ENCODE assay signal across 15 mouse cellular contexts in the genomic region with DNA sequence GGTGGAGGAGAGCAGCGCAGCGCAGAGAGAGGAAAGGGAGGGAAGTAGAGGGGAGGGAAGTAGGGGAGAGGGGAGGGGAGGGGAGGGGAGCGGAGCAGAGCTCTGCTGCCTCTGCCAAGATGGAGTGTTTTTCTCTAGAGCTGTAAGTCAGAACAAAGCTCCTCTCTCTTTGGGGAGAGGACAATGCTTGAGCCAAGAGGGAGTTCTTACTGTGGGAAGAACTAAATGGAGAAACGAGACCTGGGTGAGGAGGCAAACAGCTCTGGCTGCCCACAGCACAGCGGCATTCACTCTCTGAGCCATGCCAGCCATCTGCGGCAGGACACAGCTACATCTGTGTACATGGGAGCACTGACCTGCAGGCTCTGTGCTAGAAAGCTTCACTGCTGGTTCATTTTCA. TPM values are rescaled to one million over a fixed set of nuclear protein-coding genes. Genes with fewer than 3 reads are reported as not detected.
DNase-seq lines count a peak whose midpoint lies in the region; ATAC-seq and TF ChIP-seq lines count a peak whose summit lies in the region.
"Had no signal": no experiment of that assay in that cellular context is flagged by ENCODE, and none has a peak within 500 bp of the region (broad histone marks: within the 10 kb centered on the region; RNA-seq: fewer than 3 reads in every experiment).

No protein-coding gene starts in this region.

- H3K36me3 ChIP-seq in lung, postnatal 0 days (ENCODE audit: insufficient read depth, low read length): no peaks in the 10 kb centered on the region

- 66% methylated on average over 6 of the region's 6 CpGs for WGBS in lung, postnatal 0 days
- WGBS in lung, adult 2 months: 63% methylated on average over 6 of the region's 6 CpGs

- no peak for TF ChIP-seq POLR2A in lung, adult 2 months (IDR thresholded peaks at IDR 0.05; ENCODE audit: borderline replicate concordance, extremely low read depth, low read depth, low read length)
- TF ChIP-seq POLR2A in bone marrow macrophage, adult 2 months (IDR thresholded peaks at IDR 0.05; ENCODE audit: borderline replicate concordance, low read depth, low read length): no peak

- peak; percentile 33; the same call in 1 of the 2 replicates for ATAC-seq in lung, postnatal 0 days
- peak; percentile 25; the same call in 1 of the 2 replicates for ATAC-seq in monocyte, adult 5-6 weeks (replicated peaks; ENCODE audit: insufficient number of reproducible peaks, low FRiP score, low TSS enrichment, poor library complexity, severe bottlenecking)

- peak; percentile 85 for DNase-seq in heart, adult 11 months
- no peak for DNase-seq in heart, postnatal 25 days (ENCODE audit: low spot score)
- DNase-seq in lung, postnatal 0 days (ENCODE audit: low spot score): peak; percentile 25
- DNase-seq in lung, adult 2 months: no peak
- no peak for DNase-seq in left cerebral cortex, postnatal 14 days (ENCODE audit: low spot score in 2 of 2)
- DNase-seq in thymus, postnatal 25 days: no peak
- DNase-seq: adrenal gland, adult 8-10 months; cerebellum, adult 18-20 months; left cerebral cortex, postnatal 4 days; retina, postnatal 1 day; thymus, postnatal 4 days had no signal

- H3K27ac ChIP-seq in lung, postnatal 0 days (ENCODE audit: low read length): peak overlapping the region; percentile 51
- peak overlapping the region; percentile 67 for H3K27ac ChIP-seq in bone marrow macrophage, adult 2 months (ENCODE audit: insufficient read depth, low read depth, low read length)
- H3K27ac ChIP-seq: hindbrain, embryonic 12.5 days; kidney, embryonic 15.5 days had no signal

- 0 out of 2 replicates have a peak overlapping the region, but pooled peaks have one; percentile 14 for H3K4me2 ChIP-seq in lung, postnatal 0 days (replicated peaks; ENCODE audit: low read depth, low read length)
- H3K4me2 ChIP-seq: hindbrain, embryonic 12.5 days; kidney, embryonic 15.5 days had no signal

- no peak overlapping the region for H3K9ac ChIP-seq in lung, postnatal 0 days (replicated peaks; ENCODE audit: low read depth)
- H3K9ac ChIP-seq: hindbrain, embryonic 12.5 days; kidney, embryonic 15.5 days had no signal

- TF ChIP-seq CTCF in lung, postnatal 0 days (IDR thresholded peaks at IDR 0.05): no peak
- no peak for TF ChIP-seq CTCF in lung, adult 2 months (IDR thresholded peaks at IDR 0.05; ENCODE audit: insufficient read depth, low read length)
- TF ChIP-seq CTCF in bone marrow macrophage, adult 2 months (IDR thresholded peaks at IDR 0.05; ENCODE audit: low read depth, low read length): no peak

- no peak overlapping the region for H3K4me3 ChIP-seq in lung, postnatal 0 days (ENCODE audit: low read depth, low read length)
- H3K4me3 ChIP-seq in lung, adult 2 months (replicated peaks; ENCODE audit: extremely low read depth, low read depth, low read length): no peak overlapping the region
- H3K4me3 ChIP-seq in bone marrow macrophage, adult 2 months (ENCODE audit: insufficient read depth, low read length): peak overlapping the region; percentile 1; the same call in 1 of the 2 replicates
- H3K4me3 ChIP-seq: hindbrain, embryonic 12.5 days; kidney, embryonic 15.5 days had no signal

- TF ChIP-seq EP300 in lung, postnatal 0 days (IDR thresholded peaks at IDR 0.05): no peak

- intact Hi-C loops in heart, postnatal 25 days (cut with DNase I): no loop called here
- intact Hi-C loops in left cerebral cortex, postnatal 14 days (cut with DNase I): no loop called here

- no peaks in the 10 kb centered on the region for H3K27me3 ChIP-seq in lung, postnatal 0 days (replicated peaks; ENCODE audit: insufficient read depth, low read length)
- H3K27me3 ChIP-seq: hindbrain, embryonic 12.5 days; kidney, embryonic 15.5 days had no signal

- no peaks in the 10 kb centered on the region for H3K9me3 ChIP-seq in lung, postnatal 0 days (ENCODE audit: low read length)
- H3K9me3 ChIP-seq: hindbrain, embryonic 12.5 days; kidney, embryonic 15.5 days had no signal

- H3K4me1 ChIP-seq in lung, postnatal 0 days (ENCODE audit: insufficient read depth, low read depth, low read length): no peaks in the 10 kb centered on the region
- H3K4me1 ChIP-seq in lung, adult 2 months (ENCODE audit: control insufficient read depth, insufficient read depth, low read length): no peaks in the 10 kb centered on the region
- peaks cover 33% of the 10 kb centered on the region for H3K4me1 ChIP-seq in bone marrow macrophage, adult 2 months (ENCODE audit: control insufficient read depth, insufficient read depth, low read length)
- H3K4me1 ChIP-seq: hindbrain, embryonic 12.5 days; kidney, embryonic 15.5 days had no signal

RNA-seq across cellular contexts. Expression of a gene that starts 21.0 kb away (rescaled TPM):
- 1 to 10 TPM; 1.7 to 2.2 TPM for total RNA-seq in heart, postnatal 25 days (2021)
- 2.8 and 4.2 TPM in 2 replicates for polyA plus RNA-seq in lung, postnatal 0 days (2015; fragmentation: Nextera tagmentation; extraction: Ambion mirVana)
- polyA plus RNA-seq in lung, adult 2 months (2012; rRNA removed): 1.4 and 1.8 TPM in 2 replicates
- 34.5 and 34.8 TPM in 2 replicates for polyA plus RNA-seq in bone marrow macrophage, adult 2 months (2012; ENCODE audit: insufficient read depth, insufficient read length, missing spikeins)
- total RNA-seq in monocyte, adult 5-6 weeks (2017): 0.85 to 3.8 TPM (median 1.5 TPM) in 3 replicates
- 1 to 10 TPM; 4.2 to 4.6 TPM for total RNA-seq in left cerebral cortex, postnatal 14 days (2021)

RNA-seq across cellular contexts. Expression of a gene that starts 43.3 kb away (rescaled TPM):
- total RNA-seq in heart, postnatal 25 days (2021): under 1 TPM; 0.70 to 0.92 TPM
- polyA plus RNA-seq in lung, postnatal 0 days (2015; fragmentation: Nextera tagmentation; extraction: Ambion mirVana): 4.5 and 4.9 TPM in 2 replicates
- polyA plus RNA-seq in lung, adult 2 months (2012; rRNA removed): 0.75 and 1.2 TPM in 2 replicates
- 0.13 TPM in 1 of 2 replicates, not detected in the other for polyA plus RNA-seq in bone marrow macrophage, adult 2 months (2012; ENCODE audit: insufficient read depth, insufficient read length, missing spikeins)
- total RNA-seq in monocyte, adult 5-6 weeks (2017): 0.97 TPM in 1 of 3 replicates, not detected in the others
- 1 to 10 TPM; 7.4 to 8.1 TPM for total RNA-seq in left cerebral cortex, postnatal 14 days (2021)

Comparison
In these comparisons a context has a peak if more than half of its experiments do, and no peak if none do; other contexts are left out.
1. DNase-seq: peak in heart, adult 11 months (single experiment) and lung, postnatal 0 days (single experiment); none in heart, postnatal 25 days (single experiment), lung, adult 2 months (single experiment), left cerebral cortex, postnatal 14 days (0 of 2) and thymus, postnatal 25 days (single experiment).